Mouse (Mus musculus) gastrocnemius, adult 8-10 months (tissue): ENCODE results near the gene Sptbn2. TPM values are rescaled to one million over a fixed set of nuclear protein-coding genes. Genes with fewer than 3 reads are reported as not detected.

Source experiments
- DNase-seq, 2 experiments: peaks; one replicate each; pipeline ENCODE4 v3.0.0; 2022; ENCODE audit warnings: low spot score in 2 of 2
- total RNA-seq, 4 experiments: library from RNA; stranded (reverse); gene quantifications; 2 replicates each; pipeline ENCODE4 v1.2.4; 2022

Sptbn2 gene
- total RNA-seq = under 1 TPM in 3 of 4 experiments, not detected in 1; 0.04 to 0.10 (median 0.07) TPM

GRCm38 (mm10) chr19:4711098-4711600 is at the start of gene Sptbn2:
TSS of gene Sptbn2 (plus strand) at chr19:4711167.
- DNase-seq = no peak

GRCm38 (mm10) chr19:4666815-4667214 is 44.2 kb upstream of the Sptbn2 start:
- no peak for DNase-seq

GRCm38 (mm10) chr19:4670776-4671175 is 40.2 kb upstream of the Sptbn2 start:
- DNase-seq = no peak

- DNase-seq = no peak
These were observed 38.6 kb upstream of the Sptbn2 start for GRCm38 (mm10) chr19:4672401-4672800.

GRCm38 (mm10) chr19:4694346-4694745 is 16.6 kb upstream of the Sptbn2 start:
- no peak for DNase-seq

- DNase-seq = no peak
These were observed 13.8 kb upstream of the Sptbn2 start for GRCm38 (mm10) chr19:4697121-4697520.

GRCm38 (mm10) chr19:4697721-4698120 is 13.2 kb upstream of the Sptbn2 start:
- no peak for DNase-seq

- peak; percentile 30 to 53 for DNase-seq
These were observed 12.7 kb upstream of the Sptbn2 start, which contains the start of gene Gm960 for GRCm38 (mm10) chr19:4698205-4698677. TSS of gene Gm960 (minus strand) at chr19:4698668.

GRCm38 (mm10) chr19:4698856-4699255 is 12.1 kb upstream of the Sptbn2 start:
- no peak for DNase-seq

- DNase-seq = no peak
These were observed 11.1 kb upstream of the Sptbn2 start for GRCm38 (mm10) chr19:4699821-4700220.

GRCm38 (mm10) chr19:4700656-4701055 is 10.3 kb upstream of the Sptbn2 start:
- DNase-seq = no peak

GRCm38 (mm10) chr19:4701221-4701620 is 9.7 kb upstream of the Sptbn2 start:
- no peak for DNase-seq

GRCm38 (mm10) chr19:4708765-4709164 is 2.2 kb upstream of the Sptbn2 start:
- no peak for DNase-seq

GRCm38 (mm10) chr19:4711601-4712155 is 711 bp downstream of the Sptbn2 start:
- DNase-seq = no peak

- DNase-seq = no peak
These were observed 1.3 kb downstream of the Sptbn2 start for GRCm38 (mm10) chr19:4712156-4712780.

GRCm38 (mm10) chr19:4712781-4713526 is 2.0 kb downstream of the Sptbn2 start:
- DNase-seq = no peak

GRCm38 (mm10) chr19:4713886-4714285 is 2.9 kb downstream of the Sptbn2 start:
- DNase-seq = no peak

GRCm38 (mm10) chr19:4716756-4717155 is 5.8 kb downstream of the Sptbn2 start:
- no peak for DNase-seq

- no peak for DNase-seq
These were observed 6.3 kb downstream of the Sptbn2 start for GRCm38 (mm10) chr19:4717281-4717680.

- DNase-seq = no peak
These were observed 7.7 kb downstream of the Sptbn2 start for GRCm38 (mm10) chr19:4718716-4719115.

GRCm38 (mm10) chr19:4719351-4719764 is 8.4 kb downstream of the Sptbn2 start:
- DNase-seq = no peak

GRCm38 (mm10) chr19:4720112-4720511 is 9.1 kb downstream of the Sptbn2 start:
- no peak for DNase-seq
